Mouse (Mus musculus) spleen, adult 2 months (tissue): ENCODE measurements around the gene Knstrn.

Experiments used
- CTCF ChIP-seq: fragments of 200-500 bp; IDR thresholded peaks from 2 replicates; pipeline ENCODE4 v1.5.1; 2011; ENCODE audit warnings: mild to moderate bottlenecking, inconsistent platforms; ENCODE audit not compliant: insufficient read depth, insufficient read length, insufficient replicate concordance; ENCODE audit errors: extremely low read depth
- POLR2A ChIP-seq: fragments of 200-500 bp; IDR thresholded peaks from 2 replicates; pipeline ENCODE4 v1.6.1; 2011; ENCODE audit warnings: low read depth, low read length, inconsistent platforms

DNA sequence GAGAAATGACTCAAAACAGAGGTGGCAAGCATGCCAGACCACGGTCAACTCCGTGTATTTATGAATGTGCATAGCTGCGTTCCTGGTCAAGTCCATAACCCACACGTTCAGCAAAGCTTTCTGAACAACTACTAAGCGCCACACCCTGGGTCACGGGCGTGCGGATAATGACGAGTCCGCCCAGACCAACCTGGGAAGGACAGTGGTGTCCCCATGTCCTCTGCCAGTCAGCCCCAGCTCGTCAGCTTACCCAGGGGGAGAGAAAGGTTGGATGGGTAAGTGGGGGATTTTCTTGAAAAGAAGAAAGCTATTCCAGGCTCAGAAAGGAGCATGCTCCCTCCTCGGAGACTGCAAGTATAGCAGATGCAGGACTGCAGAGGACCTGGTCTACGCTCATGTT, 73.6 kb downstream of the Knstrn start:
- TF ChIP-seq CTCF: no peak
- TF ChIP-seq POLR2A: no peak
